1 mouse cellular context compared by ENCODE assay signal in genomic region chr9:41207130-41208104, GRCm38 (mm10).
A peak's percentile ranks its signal among the peaks of the same experiment; 100 is the strongest.
TF ChIP-seq lines count a peak whose summit lies in the region.

No protein-coding gene starts in this region.

TF ChIP-seq in CH12.LX, 34 proteins besides CTCF, POLR2A, EP300 and RAD21 (continued from another document):
- TF ChIP-seq JUND (conservative IDR thresholded peaks at IDR 0.05; ENCODE audit: low read depth, low read length) (peak; percentile 88), USF2 (conservative IDR thresholded peaks at IDR 0.05; ENCODE audit: low read depth, low read length) (peak; percentile 79), E2F4 (IDR thresholded peaks at IDR 0.05; ENCODE audit: insufficient replicate concordance, low read depth, low read length) (no peak), ZKSCAN1 (IDR thresholded peaks at IDR 0.05; ENCODE audit: borderline replicate concordance, low read depth, low read length) (no peak), MAFK (IDR thresholded peaks at IDR 0.05; ENCODE audit: insufficient replicate concordance, low read length) (no peak), GABPA (IDR thresholded peaks at IDR 0.05; ENCODE audit: insufficient replicate concordance, low read depth, low read length) (0 out of 2 replicates have a peak, but pooled peaks have one; percentile 6), CHD2 (IDR thresholded peaks at IDR 0.05; ENCODE audit: low read length) (no peak), BHLHE40 (IDR thresholded peaks at IDR 0.05; ENCODE audit: low read depth, low read length) (peak; percentile 53), NRF1 (IDR thresholded peaks at IDR 0.05; ENCODE audit: low read depth, low read length) (peak; percentile 96), TBP (conservative IDR thresholded peaks at IDR 0.05; ENCODE audit: low read depth, low read length) (peak; percentile 93), ELF1 (IDR thresholded peaks at IDR 0.05; ENCODE audit: low read depth, low read length) (peak; percentile 85)
TF ChIP-seq in CH12.LX: peak in this region for 22.
